Mouse (Mus musculus): Measurements from ENCODE around the gene 2810004N23Rik. TPM values are rescaled to one million over a fixed set of nuclear protein-coding genes. Genes with fewer than 3 reads are reported as not detected.
"Not testable (repeated sequence)": the region's sequence is repeated elsewhere in the genome, so short reads cannot be mapped to it uniquely, and the experiment has no call there.

The 2810004N23Rik gene
- total RNA-seq, 2 experiments from 2014 or later, result 32.7 to 33.3 TPM

- no peak for DNase-seq
These were observed 3.7 kb upstream of the 2810004N23Rik start for GRCm38 (mm10) chr8:124866669-124867068.

DNA sequence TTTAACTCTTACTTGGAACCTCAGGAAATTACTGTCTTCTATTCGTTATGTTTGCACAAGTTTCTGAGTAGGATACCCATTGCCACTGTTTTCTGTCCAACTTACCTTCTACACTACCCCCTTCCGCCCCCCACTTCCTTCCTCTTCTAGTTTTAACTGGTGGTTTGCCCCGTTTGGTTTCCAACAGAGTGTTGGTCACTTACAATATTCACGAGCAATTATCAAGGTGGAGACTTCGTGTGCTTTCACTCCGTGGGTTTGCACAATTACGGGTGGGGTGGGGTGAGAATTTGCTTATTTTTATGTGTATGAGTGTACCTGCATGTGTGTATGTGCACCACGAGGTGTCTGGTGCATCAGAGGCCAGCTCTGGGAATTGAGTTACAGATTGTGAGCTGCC is 809 bp upstream of the 2810004N23Rik start:
- no peak for DNase-seq

DNA sequence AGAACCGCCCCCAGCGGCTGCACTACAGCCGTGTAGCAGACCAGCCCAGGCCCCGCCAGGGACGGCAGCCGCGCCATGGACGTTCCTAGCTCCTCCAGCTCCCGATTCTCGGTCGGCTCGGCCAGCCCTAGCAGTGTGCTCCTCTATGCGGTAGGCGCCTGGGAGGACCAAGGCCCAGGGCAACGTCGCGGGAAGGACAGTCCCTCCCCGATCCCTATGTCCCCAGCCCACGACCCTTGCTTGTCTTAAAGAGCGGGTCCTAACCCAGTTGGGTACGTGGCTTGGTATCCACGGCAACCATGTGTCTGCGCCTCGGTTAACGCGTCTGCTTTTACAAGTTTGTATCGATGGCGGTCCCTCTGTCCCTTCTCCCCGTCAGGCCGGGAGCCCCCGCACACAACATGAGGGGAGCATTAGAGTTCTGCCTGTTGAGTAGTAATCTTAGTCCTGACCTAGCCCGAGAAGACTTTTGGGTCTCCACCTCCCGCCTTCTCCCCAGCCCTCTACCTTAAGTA is 300 bp upstream of the 2810004N23Rik start:
- no peak for DNase-seq

GRCm38 (mm10) chr8:124860188-124860587 is 2.7 kb downstream of the 2810004N23Rik start:
- no peak for DNase-seq

- peak; percentile 26 for DNase-seq
These were observed 3.5 kb downstream of the 2810004N23Rik start for GRCm38 (mm10) chr8:124859466-124859865.

DNA sequence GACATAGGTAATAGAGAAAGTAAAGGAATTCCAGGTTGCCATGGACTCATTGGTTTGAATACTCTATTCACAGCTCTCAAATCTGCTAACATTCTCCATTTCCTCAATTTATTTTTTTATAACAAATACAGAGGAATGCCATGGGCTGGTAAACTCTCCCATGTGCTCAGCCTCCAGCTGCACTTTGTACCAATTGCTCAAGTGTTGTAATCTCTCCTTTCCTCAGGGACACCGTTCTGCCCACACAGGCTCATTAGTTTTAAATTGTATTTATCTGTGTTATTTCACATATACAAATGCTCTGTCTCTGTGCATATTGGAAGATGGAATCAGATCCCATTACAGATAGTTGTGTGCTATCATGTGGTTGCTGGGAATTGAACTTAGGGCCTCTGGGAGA is 9.4 kb downstream of the 2810004N23Rik start:
- no peak for DNase-seq

DNA sequence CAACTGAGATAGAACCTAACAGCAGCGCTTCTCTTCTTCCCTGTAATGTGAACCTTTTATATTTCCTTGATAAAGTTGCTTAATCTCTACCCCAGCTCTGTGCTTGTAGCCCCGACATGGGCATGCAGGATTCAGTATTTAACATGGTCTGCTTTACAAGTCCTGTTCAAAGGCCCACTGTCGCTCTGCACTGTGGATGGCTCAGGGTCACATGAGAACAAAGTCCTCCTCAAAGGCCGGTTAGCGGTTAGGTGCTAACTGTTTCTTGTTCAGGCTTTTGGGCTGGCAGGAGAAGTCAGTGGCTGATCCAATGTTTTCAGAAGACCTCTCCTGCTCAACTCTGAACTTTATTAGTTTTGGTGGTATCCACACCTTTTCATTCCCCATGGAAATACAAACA is 17.3 kb downstream of the 2810004N23Rik start:
- no peak for DNase-seq

DNA sequence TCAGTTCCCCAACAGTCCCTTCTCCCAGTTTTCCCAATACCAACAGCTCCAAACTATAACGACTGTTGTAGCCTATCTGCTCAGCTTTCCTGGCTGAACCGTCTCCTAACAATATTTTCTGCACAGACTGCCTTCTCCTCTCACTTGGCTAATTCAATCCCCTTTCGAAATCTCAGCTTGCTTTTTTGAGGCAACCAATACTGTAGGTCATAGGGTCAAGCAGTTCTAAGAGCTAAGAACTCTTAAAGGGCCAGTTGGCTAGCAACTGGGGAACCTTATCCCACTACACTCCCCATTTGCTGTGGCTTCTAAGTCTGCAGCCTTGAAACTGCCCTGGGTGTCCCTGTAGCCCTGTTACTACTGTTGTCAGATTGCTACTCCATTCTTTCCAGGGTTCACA is 17.8 kb downstream of the 2810004N23Rik start:
- no peak for DNase-seq

DNA sequence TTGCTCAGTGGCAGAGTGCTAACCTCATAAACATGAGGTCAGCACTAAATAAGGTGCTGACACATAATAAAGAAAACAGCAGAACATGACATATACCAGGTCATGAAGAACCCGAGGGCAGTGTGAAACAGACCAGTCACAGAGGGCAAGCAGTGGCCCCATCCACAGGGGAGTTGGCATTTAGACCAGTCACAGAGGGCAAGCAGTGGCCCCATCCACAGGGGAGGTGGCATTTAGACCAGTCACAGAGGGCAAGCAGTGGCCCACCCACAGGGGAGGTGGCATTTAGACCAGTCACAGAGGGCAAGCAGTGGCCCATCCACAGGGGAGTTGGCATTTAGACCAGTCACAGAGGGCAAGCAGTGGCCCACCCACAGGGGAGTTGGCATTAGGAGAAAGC is 20.0 kb downstream of the 2810004N23Rik start:
- DNase-seq, result not testable (repeated sequence)

- DNase-seq, result no peak
These were observed 21.1 kb downstream of the 2810004N23Rik start for GRCm38 (mm10) chr8:124841775-124842174.

DNA sequence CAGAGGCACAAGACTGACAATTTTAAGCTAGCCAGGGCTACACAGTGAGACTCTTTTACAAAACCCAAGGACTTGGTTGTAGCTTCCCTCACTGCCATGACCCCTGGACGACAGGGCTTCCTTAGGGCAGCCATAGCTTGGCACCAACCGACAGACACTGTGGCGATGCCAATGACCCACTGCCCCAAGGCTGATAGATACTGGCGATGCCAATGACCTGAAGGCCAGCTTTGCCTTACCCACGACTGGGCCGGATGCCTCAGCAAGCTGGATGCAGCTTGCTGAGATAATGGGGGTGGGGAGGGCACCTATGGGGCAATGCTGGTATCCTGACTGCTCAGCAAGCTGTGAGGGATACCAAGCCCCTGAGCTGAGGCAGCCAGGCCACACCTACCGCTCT is 22.0 kb downstream of the 2810004N23Rik start:
- DNase-seq, result no peak

GRCm38 (mm10) chr8:124839371-124839770 is 23.5 kb downstream of the 2810004N23Rik start:
- no peak for DNase-seq

DNA sequence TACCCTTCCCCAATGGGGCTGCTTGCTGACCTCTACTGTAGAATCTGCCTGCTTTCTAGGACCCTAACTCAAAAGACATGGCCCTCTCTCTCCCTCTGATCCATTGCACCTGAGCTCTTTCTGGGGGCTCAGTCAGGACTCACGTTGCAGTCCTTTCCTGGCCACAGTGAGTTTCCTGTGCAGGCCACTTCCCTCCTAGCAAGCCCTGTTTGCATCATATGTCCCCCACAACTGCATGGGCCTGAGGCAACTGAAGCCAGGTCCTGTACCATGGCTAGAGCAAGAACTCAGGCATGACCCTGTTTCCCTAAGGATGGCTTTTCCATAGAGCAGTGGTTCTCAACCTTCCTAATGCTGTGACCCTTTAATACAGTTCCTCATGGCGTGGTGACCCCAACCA is 25.0 kb downstream of the 2810004N23Rik start:
- no peak for DNase-seq

GRCm38 (mm10) chr8:124836907-124837306 is 26.0 kb downstream of the 2810004N23Rik start:
- no peak for DNase-seq

- no peak for DNase-seq
These were observed 26.6 kb downstream of the 2810004N23Rik start for GRCm38 (mm10) chr8:124836273-124836672.

DNA sequence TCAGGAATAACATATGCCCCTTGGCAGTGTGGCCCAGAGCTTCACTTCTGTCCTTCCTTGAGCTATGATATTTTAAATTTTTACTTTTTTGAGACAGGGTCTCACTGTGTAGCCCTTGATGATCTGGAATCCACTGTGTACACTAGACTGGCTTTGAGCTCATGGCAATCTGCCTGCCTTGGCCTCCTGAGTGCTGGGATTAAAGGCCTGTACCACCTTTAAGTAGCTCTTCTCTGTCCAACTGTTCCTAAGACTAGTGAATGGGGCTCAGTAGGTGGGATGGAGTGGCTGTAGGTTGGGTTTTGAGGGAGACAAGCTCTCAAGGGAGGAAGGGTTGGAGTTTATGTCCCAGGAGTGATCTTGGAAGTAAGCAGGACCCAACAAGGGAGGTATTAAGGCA is 27.1 kb downstream of the 2810004N23Rik start:
- no peak for DNase-seq

DNA sequence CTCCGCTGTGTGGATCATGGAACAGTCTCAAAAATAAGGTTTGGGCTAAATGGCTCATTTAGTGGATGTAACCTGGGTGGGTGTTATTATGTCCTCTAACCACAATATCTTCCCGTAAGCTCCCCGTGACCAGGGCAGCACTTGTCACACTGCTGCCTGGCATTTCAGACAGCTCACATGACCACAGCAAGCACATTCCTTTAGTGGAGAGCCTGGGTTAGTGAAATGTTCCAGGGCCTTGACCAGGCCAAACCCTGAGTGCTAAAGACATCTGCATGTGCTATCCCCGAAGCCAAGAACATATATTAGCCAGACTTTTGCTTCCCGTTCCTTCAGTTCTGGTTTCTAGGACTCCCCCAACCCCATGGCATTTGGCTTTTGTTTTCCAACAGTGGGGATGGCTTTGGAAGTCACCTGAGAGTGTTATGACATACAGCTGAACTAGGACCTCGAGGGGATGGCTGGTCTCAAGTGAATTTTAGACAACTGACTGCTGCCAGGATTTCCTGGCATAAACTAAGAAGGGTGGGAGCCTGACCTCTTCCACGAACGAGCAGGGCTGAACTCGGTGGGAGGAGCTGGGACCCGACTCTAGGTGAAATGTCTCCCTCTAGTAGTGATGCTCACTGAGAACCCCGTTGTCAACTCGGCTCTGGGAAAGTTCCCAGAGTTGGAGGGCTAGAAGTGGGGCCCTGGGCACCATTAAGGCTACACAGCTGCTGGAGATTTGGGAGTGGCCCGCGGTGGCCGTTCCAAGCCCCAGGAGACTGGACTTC is 29.3 kb downstream of the 2810004N23Rik start:
- no peak for DNase-seq

DNA sequence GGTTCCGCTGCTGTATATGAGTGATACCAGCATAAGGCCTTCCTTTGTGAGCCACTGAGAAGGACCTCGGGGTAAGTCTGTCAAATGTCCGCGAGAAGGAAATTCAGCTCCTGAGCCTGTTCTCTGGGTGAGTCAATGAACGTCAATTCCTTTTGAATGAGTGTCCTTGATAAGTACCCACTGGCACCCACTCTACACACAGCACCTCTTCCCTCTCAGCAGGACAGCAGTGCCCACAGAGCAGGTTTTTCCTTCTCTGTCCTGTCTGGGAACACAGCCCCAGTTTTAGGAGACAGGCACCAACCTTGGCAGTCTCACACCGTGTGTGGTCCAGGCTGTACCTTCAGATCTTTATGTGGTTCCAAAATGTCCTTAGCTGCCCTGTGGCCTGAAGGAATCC is 31.0 kb downstream of the 2810004N23Rik start:
- DNase-seq, result no peak

DNA sequence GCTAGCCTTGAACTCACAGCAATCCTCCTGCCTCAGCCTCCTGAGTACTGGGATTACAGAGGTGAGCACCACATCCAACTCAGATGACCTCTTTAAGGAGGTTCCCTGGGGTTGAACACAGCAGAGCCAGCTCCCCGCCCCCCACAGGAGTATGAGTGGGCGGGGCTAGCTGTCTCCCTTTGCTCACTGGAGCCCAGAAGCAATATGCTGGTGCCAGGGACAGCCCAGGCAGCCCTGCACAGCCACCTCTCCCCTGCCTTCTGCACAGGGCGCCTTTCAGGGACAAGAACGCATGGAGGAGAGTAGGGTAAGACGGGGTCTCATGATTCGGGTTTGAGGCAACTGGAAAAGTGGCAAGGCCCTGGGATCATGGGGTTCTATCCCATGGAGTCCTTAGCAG is 31.4 kb downstream of the 2810004N23Rik start:
- DNase-seq, result no peak

GRCm38 (mm10) chr8:124830050-124830449 is 32.9 kb downstream of the 2810004N23Rik start:
- no peak for DNase-seq

GRCm38 (mm10) chr8:124828561-124829240 is 34.2 kb downstream of the 2810004N23Rik start:
- DNase-seq, result no peak

DNA sequence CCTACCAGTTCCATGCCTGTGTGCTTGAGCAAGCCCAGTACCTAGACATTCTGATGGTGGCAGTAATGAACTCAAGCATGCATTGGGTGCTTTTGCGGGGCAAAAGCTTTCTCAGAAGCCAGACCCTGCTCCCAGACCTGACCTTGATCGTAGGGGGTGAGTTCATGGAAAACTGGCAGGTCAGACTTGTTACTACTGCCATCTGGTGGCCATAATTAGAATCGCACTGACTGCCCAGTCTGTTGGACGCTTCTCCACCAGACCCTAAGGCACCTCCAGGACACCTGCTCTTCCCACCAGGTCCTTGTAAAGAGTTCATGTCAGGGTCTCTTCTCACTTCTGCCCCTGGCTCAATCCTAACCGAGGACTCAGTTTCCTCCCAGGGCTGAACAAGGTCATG is 35.5 kb downstream of the 2810004N23Rik start:
- DNase-seq, result peak; percentile 67

DNA sequence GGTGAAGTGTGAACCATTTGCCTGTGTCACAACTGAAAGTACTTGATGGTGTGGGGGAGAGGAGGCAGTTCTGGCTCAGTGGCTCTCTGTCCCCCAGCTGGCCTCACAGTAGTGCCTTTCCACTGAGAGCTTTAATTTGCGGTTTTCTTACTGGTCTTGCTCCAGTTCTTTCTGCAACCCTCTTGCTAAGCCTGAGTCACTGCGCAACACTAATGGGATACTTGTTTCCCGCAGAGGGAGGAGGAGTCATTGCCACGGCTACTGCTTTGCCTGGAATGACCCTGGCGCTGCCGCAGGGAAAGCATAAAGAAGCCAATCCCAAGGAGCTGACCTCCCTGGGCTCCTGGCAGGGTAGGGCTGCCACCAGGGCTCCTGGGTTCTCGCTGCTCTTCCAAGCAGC is 36.3 kb downstream of the 2810004N23Rik start:
- DNase-seq, result no peak

DNA sequence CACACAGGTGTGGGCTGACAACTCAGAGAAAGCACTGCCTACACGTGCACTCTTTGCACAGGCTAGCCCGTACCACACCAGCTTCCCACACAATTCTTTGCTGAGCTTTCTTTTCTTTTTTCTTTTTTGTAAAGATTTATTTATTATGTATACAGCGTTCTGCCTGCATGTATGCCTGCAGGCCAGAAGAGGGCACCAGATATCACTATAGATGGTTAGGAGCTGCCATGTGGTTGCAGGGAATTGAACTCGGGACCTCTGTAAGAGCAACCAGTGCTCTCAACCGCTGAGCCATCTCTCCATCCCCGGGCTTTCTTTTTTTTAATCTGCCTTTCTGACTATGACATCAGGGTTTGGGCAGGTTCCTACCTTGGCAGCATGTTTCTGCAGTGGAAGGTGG is 39.4 kb downstream of the 2810004N23Rik start:
- DNase-seq, result no peak

Data from gastrocnemius, postnatal 10 days (tissue).